Mouse (Mus musculus): ENCODE data around the gene Wfs1.
A peak's percentile ranks its signal among the peaks of the same experiment; 100 is the strongest.
"Not testable (repeated sequence)": the region's sequence is repeated elsewhere in the genome, so short reads cannot be mapped to it uniquely, and the experiment has no call there.

Gene Wfs1

DNA sequence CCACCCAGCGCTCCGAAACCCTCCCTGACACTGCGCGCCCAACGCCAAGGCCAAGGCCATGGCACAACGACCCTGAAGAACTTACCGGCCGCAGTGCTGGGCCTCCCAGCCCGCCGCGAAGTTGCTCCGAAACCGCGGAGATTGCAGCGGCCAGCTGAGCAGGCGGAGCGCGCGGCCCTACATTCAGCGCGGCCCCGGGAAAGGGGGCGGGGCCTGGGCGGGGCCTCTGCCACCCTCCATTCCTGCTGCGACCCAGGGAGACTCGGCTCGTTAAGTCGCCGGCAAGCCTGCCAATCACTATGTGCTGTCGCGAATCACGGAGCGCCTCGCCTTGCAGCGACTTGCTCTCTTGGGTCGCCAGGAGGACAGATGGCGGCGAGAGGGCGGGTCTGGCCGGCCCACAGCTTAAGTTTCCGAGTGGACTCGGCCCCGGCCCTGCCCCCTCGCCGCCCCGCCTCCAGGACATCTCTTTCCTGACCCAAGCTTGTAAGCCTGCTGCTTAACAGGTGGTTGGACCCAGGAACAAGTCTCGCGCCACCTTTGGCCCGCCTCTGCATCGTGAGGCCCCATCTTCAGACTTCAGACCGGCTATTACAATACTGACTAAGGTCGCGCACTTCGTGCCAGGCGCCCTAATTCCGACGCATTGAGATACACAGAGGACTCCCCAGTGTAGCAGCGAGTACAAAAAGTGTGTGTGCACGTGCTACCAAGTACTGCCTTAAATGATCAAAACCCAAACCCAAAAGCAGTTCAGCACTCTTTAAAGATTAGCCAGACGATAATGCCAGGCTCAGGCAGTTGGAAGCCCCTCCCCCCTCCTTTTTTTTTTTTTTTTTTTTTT is at the start of gene Wfs1:
Gene Wfs1, minus strand, starts transcription at position 425 of the 844 bp plus-strand sequence.
- DNase-seq, result peak; percentile 95

DNA sequence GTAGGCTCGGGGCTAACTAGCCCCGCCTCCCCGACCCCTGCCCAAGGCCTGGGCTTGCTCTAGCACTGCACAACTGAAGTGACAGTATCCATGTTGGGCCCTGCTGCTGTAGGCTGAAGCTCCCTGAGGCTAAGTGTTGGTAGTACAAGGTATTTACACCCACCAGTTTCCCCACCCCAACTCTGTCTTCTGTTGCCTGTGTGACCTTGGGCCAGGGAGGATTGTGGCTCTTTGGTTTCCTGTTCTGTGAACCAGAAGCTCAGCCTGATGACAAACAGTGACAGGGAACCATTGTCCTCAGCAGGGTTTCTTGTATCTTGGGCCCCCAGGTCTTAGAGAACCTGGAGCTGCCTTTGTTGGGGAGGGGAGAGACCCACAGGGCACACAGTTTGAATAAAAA is 47.9 kb upstream of the Wfs1 start:
- DNase-seq, result no peak

DNA sequence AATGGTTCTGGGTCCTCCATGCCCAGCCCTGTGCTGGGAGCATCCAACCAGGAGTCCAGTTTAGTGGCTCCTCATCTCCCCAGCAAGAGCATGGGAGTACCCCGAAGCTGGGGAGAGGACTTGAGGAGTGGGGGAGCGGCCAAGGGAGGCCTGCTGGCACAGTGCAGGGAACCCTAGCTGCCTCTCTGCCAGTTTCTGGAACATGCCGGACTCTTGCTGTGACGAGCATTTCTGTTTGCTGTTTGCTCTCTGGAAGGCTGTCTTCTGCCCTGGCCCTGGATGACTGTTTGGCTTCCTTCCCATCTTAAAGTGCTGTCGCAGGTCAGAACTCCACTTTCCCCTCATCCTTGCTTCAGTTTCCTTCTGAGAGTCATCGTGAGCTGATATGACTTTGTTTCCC is 46.9 kb upstream of the Wfs1 start:
- no peak for DNase-seq

DNA sequence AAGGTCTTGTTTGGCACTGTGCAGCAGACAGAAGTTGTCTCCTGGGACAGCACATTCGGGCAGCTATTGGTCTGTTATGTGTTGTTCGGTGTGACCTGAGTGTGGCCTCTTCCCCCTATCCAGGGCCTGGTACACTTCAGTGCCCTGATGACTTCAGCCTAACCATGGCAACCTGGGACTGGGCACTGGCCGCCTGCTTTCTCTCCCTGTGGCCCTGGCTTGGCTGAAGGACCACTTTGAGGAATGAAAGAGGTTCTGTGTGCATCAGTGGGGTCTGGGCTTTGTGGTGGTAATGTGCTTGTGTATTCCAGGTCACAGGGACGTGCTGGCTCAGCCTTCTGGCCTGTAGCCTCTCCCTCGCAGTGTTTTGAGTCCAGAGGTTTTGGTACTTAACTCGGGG is 46.2 kb upstream of the Wfs1 start:
- no peak for DNase-seq

DNA sequence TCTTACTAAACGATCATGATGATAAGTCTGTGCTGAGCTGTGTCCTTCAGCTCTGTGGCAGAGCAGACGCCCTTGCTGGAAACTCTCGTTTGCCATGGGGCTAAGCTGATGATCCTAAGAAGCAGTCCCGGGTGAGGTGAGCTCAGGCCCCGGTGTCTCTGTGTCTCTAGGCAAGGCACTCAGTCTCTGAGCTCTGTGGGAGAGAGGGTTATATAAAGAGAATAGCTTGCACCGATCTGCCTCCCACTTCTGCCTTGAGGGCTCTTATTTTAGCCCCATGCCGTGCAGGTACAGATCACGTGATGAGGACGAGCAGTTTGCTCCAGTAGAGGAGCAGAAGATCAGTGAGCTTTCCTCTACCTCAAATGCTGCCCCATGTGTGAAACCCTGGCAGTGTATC is 41.7 kb upstream of the Wfs1 start:
- DNase-seq, result no peak

DNA sequence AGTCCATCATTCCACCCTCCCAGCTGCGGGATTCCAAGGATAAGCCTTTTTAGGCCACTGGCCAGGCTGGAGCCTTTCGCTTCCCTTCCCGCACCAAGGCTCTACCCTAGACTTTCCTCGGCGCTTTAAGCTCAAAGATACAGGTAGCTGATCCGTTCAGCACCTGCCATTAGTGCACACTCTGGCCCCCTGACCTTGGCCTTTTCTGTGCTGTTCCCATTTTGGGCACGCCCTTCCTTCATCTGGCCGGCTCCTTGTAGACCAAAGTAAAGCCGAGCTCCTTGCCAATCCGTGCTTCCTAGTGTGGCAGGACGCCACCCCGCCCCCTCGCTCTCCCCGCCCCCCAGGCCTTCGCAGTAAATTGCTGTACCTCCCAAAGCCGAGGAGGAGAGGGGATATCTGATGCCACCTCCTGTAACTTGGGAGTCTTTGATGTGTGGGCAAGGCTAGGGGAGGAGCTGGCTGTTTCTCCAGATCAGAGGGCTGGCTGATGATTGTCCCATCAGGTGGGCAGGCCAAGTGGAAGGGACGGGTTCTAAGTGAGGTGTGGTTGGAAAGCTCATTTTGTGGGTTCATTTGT is 40.4 kb upstream of the Wfs1 start:
- no peak for DNase-seq

DNA sequence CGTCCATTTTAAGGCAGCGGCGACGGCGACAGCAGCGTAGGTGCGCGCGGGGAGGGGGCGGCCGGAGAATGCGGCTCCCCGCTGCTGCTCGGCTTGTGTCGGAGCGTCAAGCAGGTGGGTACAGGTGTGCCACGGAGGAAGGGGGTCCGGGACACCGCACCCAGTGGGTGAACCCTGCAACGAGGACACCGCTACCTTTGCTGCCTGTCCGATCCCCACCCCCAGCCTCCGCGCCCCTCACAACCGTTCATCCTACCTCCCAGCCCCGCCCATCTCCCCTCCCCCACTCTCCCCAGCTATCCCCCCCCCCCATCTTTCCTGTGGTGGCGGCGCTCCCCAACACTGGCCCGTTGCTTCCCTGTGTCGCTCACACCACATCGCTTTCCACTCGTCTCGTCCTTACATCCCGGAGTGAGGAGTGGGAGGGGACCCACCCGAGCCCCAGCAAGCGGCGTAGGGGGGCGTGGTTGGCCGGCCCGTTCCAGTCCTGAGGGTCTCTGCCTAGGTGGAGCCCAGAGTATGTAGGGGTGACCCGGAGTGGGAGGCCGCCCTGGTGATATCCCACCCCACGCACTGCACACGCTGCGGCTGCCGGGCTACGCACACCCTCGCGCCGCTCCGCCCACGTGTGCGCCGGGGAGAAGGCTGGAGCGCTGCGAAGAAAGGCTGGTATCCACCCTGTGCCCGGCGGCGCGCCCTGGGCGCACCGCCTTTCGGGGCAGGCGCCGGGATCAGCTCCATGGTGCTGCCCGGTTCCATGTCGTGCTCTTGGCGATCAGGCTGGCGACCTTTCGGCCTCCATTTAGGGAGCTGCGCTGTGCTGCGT is 39.7 kb upstream of the Wfs1 start:
- DNase-seq, result peak; percentile 50

DNA sequence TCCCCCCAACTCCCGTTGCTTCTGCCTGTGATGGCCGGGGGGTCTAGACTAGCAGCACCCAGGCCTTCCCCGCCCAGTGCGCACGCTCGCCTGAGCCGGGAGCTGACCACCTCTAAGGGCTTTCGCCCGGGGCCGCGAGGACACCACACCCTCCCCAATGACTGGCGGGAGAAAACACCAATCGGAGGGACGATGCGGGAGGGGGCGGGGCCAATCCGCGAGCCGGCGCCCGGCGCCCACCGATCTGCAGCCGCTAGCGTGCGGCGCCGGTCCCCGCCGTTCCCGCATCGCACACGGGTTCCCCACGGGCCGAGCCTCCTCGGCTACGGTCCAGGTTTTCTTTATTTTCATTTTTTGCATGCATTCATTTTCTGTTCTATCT is 39.1 kb upstream of the Wfs1 start:
- DNase-seq, result peak; percentile 75

DNA sequence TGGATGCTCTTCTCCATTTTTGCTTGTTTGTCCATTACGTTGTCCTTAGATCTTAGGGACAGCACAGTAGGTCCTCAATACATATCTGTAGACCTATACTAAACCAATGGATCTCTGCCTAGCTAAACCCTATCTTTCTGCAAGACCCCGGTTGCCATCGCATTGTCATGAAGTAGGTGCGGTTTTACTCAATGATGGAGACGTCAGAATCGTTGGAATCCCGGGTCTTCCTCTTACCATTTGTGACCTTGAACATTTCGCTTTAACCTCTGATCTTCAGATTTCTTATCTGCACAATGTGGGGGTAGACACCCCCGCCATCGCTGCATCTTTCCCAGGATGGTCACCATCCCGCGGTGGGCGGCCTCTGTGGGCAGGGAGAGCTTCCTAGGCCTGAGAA is 38.7 kb upstream of the Wfs1 start:
- no peak for DNase-seq

DNA sequence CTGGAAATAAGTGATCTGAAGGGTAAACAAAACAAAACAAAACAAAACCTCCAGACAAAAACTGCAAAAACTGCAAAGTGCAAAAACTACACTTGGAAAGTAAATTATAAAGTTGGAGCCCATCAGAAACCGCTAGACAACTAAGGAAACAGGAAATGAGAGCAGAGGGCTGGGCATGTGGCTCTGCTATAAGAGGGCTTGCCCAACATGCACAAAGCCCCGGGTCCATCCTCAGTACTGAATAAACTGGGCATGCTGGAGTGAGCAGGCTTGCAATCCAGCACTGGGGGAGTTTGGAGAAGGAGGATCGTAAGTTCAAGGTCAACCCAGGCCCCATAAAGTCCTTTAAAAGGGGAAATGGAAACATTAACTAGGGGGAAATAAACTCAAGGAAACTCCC is 28.2 kb upstream of the Wfs1 start:
- DNase-seq, result no peak

DNA sequence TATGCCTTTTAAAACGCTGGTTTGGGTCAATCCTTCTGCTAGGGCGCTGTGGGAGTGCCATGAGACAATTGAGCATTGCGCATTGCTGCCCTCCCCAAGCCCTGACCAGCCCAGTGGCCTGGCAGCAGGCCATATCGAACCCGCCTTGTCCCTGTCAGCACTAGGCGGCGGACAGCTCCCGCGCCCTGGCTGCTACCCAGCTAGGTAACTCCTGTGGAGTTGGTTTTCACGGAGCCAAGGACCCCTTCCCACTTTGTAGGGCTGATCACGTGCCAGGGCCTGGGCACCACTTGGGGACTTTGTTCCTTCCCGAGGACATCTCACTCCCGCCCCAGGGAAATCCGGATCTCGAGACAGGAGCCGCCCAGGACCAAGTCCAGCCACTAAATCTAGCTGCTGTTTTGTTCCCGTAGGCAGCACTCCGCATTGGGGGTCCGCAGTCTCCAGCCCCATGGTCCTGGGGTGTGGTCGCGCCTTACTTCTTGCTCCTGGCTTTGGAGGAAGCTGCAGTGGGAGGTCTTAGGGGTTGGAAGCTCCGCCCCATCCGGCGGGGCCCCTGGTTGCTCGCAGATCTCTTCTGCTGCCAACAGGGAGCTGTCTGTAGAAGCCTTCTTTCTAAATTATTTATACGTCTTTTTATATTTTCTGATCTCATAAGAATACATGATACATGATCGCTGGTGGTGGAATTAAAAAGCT is 26.8 kb upstream of the Wfs1 start:
- peak; percentile 67 for DNase-seq

DNA sequence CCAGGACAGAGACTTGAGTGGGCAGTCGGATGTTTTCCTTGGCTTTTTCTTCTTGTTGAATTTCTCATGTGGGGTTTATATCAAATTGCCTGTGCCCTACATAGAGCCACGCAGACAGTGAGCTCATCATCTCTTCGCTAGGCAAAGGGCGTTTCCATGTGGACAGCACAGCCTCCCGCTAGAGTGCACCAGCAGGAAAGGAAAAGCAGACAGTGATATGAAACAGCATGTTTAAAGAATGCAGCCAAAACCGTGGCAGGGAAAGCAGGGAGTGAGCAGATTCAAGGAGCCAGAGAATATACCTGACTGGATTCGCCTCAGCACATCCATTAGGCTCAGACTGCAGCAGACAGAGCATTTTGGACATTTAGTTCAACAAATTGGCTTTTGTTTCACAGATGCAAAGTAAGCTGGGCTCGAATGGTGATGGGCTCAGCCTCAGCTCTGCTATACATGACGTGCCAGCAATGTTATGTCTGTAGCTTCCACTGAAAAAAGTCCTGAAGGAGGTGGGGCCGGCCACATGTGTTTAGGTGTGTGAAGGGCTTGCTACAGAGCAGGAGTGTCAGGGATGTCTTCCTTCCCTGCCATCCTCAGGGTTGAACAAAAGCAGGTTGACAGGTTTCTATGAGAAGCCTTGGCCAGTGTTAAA is 21.8 kb upstream of the Wfs1 start:
- DNase-seq, result no peak

DNA sequence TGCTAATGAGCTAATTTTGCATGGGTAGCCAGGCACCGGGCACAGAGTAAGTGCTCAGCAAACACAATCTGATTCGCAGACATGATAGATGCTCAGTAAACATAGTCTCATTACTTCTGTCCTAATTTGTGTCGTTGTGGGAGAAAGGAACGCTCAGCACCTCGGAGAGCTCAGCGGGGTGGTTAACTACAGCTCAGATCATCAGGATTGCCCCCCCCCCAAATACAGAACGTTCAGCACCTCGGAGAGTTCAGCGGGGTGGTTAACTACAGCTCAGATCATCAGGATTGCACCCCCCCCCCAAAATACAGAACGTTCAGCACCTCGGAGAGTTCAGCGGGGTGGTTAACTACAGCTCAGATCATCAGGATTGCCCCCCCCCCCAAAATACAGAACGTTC is 20.8 kb upstream of the Wfs1 start:
- not testable (repeated sequence) for DNase-seq

DNA sequence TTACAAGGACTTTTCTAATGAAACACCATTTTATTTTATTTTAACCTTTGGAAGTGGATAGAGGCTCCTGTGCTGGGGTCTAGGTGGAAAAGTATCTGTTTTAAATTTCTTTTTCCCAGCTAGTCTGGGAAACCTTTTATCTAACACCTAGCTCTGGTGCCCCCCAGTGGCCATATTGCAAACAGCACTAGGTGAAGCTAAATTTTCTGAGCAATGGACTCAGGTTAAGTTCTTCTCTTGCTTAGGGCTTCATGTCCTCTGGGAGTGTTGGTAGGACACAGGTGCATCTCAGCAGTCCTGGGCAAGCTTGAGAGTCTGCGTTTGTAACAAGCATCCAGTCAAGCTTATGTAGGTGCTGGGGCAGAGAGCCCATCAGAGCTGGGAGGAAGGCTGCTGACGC is 13.0 kb upstream of the Wfs1 start:
- DNase-seq, result peak; percentile 89

DNA sequence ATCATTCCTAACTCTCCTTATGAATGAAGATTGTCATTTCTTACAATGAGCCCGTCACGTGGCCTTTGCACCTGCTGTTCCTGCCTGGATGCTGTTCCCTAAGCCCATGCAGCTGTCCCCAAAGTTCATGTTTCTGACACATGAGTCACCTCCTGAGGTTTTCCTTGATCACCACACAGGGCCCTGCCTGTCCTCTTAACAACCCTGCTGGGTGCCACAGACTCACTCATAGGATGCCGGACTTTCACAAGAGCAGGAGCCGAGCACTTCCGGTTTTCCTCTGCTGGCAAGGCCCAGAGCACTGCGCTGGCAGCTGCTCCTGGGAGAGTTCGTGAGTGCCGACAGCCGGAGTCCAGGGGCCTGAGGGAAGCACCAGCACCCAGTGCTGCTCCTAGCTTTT is 12.0 kb upstream of the Wfs1 start:
- DNase-seq, result no peak

DNA sequence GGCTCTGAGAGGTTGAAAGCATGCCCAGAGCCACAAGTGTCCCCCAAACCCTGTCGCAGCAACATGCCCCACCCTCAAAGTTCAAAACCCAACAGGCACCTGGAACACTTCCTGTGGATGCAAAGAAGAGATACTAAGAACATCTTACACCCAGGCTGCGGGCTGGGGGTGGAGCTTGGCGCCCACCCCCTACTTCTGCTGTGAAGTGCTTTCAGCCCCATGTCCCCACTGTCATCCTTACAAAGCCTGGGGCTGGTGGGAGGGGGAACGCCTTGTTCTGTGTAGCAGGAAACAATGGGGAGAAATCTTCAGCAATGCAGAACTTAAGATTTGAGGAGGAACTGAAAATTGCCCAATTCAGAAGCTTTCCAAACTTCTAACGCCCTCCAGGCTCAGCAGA is 9.0 kb upstream of the Wfs1 start:
- peak; percentile 72 for DNase-seq

DNA sequence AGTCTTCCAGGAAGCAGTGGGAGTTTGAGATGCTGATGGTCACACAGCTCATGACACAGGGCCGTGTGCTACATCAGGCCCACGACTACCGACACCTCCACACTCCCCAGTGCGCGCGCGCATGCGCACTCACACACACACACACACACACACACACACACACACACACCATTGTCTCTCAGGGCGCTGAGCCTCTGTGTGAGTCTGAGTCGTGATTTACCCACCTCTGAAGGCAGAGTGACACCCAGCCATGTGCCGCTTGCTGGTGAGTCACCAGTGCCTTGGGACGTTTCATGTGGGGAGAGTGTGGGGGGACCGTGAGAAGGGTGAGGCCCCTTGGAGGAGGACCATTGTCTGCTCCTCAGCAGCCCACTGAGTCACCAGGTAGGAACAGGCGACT is 7.4 kb upstream of the Wfs1 start:
- DNase-seq, result no peak

DNA sequence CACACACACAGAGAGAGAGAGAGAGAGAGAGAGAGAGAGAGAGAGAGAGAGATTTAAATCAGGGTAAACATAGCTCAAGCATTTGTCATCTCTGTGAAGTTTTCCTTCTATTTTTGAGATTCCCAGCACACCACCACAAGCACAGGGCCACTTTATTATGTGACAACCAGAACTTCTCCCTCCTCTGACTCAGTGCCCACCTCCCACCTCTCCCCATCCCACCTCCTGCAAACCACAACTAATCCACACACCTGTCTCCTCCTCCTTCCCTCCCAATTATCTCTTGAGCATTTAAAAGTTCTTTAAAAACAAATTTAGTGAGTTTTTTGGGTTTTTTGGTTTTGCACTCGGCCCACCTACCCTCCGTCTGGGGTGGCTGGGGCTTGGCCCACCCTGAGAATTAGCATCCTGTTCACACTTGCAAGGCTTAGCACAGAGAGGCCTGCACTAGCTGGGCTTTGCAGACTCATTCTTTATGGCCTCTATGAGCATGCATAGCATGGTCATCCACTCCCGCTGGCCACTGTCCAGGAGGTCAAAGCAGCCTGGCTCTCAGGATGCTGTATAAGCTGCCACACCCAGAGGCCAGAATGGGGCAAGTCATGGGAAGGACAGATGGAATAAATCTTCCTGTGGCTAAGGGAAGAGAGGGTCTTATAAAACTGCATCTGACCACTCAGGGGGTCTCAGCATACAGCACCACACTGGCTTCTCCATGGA is 1.8 kb upstream of the Wfs1 start:
- DNase-seq, result no peak

DNA sequence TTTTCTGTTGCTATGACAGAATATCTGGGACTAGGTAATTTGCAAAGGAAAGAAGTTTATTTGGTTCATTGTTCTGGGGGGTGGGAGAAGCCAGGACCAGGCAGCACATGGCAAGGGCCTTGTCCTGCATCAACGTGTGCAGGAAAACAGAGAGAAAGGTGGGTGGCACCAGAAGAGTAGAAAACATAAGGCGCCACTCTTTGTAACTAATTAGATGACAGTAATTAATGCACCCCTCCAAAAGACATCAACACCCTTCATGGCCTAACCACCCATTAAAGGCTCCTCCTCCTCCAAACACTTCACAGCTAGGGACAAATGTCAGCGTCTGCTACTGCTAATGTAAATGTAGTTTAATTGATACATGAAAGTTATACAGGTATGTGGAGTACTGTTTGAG is 1.2 kb upstream of the Wfs1 start:
- no peak for DNase-seq

DNA sequence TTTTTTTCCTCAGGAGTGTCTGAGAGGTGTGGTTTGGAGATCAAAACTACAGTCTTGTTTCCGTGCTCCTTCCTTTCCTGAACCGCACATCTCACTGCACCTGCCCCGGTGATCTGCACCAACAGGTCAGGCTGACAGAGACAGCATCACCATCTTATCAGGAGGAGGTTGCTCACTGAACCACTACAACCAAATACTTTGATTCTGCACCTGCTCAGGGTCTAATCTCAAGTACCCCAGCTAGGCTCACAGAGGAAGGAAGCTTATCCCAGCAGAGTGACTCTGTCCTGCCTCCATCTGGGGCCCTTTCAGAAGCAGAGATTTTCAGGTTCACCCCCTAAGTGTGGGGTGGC is 596 bp upstream of the Wfs1 start:
- DNase-seq, result peak; percentile 33

DNA sequence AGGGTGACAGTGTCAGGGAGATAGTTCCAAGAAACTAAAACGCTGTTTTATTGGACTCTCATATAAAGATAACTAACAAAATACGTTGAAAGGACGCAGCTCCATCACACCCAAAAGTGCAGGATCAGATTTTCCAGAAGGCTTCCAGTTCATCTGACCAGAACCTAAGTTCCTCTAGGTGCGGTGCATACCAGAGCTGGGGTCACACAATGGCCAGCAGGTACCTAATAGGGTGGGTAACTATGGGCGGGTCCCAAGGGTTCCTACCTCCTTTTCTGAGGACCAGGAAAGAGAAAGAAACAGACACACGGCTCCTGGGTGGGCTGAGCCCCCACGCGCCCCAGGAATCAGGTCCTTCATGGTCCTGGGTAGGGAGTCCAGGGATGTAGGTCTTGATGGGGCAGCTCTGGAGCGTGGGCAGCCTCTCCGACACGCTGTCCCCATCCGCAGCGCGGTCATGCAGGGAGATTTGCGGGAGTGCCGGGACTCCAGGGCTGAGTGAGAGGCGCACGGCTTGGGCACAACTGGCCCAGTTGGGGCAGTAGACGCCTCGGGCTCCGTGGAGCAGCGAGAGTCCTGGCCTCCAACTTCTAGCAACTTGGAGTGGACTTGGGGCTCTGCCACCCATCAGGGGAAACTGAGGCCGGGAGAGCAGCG is 753 bp downstream of the Wfs1 start:
- DNase-seq, result no peak

DNA sequence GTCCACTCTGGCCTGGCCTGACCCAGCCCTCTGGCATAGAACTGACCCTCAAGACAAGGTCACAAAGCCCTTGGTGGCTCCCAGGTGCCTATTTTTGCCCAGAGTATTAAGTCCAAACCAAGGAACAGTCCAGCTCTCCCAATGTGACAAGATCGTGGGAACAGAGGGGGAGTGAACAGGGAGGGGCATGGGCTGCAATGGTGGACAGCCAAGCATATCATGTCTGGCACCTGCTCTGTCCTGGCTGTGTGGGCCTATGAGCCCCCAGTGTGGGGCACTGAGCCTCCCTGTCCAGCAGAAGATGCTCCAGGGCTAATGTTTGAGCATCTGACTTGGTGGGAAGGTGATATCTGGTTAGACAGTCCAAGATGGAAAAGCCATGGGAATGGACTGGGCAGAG is 2.4 kb downstream of the Wfs1 start:
- no peak for DNase-seq

Data from thymus, postnatal 4 days (tissue).